Mouse (Mus musculus) neural tube, embryonic 15.5 days (tissue): ENCODE data around the gene Kpna1. TPM values are rescaled to one million over a fixed set of nuclear protein-coding genes. Genes with fewer than 3 reads are reported as not detected.
A peak's percentile ranks its signal among the peaks of the same experiment; 100 is the strongest.
"Not testable (repeated sequence)": the region's sequence is repeated elsewhere in the genome, so short reads cannot be mapped to it uniquely, and the experiment has no call there.

Experiments used
- ATAC-seq: fragments of 200-750 bp; cut with Nextera tagmentation; 2 replicates; pipeline ENCODE4 v1.8.0; 2017; ENCODE audit warnings: mild to moderate bottlenecking, moderate TSS enrichment, moderate library complexity; ENCODE audit not compliant: low FRiP score
- H3K27ac ChIP-seq: fragments of 300-500 bp; sonication (generic); replicated peaks from 2 replicates; pipeline ENCODE4 v1.5.1; 2015; ENCODE audit warnings: mild to moderate bottlenecking, inconsistent platforms
- H3K27me3 ChIP-seq: fragments of 300-500 bp; sonication (generic); replicated peaks from 2 replicates; pipeline ENCODE4 v1.6.1; 2015; ENCODE audit warnings: inconsistent platforms
- H3K36me3 ChIP-seq: fragments of 300-500 bp; sonication (generic); 2 replicates; pipeline ENCODE4 v1.6.1; 2015; ENCODE audit warnings: inconsistent platforms
- H3K4me1 ChIP-seq: fragments of 300-500 bp; sonication (generic); 2 replicates; pipeline ENCODE4 v1.6.1; 2015; ENCODE audit warnings: inconsistent platforms
- H3K4me2 ChIP-seq: fragments of 300-500 bp; sonication (generic); 2 replicates; pipeline ENCODE4 v1.6.1; 2015; ENCODE audit warnings: inconsistent platforms, mild to moderate bottlenecking, moderate library complexity
- H3K4me3 ChIP-seq: fragments of 300-500 bp; sonication (generic); replicated peaks from 2 replicates; pipeline ENCODE4 v1.5.1; 2015; ENCODE audit warnings: mild to moderate bottlenecking, inconsistent platforms
- H3K9ac ChIP-seq: fragments of 300-500 bp; sonication (generic); replicated peaks from 2 replicates; pipeline ENCODE4 v1.6.1; 2015; ENCODE audit warnings: mild to moderate bottlenecking, inconsistent platforms
- H3K9me3 ChIP-seq: fragments of 300-500 bp; sonication (generic); replicated peaks from 2 replicates; pipeline ENCODE4 v1.6.1; 2016; ENCODE audit warnings: inconsistent platforms
- WGBS: fragments of 180-500 bp; shearing (Covaris S2); methylation state at CpG from one replicate; pipeline ENCODE4 v1.1.7; 2015; ENCODE audit warnings: mixed read lengths; 5-methylcytosine and 5-hydroxymethylcytosine counted together
- polyA plus RNA-seq: library from polyadenylated mRNA; unstranded; fragments of >200 nt; fragmentation: Nextera tagmentation; extraction: Ambion mirVana; gene quantifications from 2 replicates; pipeline ENCODE4 v1.2.1, GENCODE M21; 2015

The Kpna1 gene
- polyA plus RNA-seq, 1 experiment from 2014 or later = 65.6 TPM

- Histone ChIP-seq H3K27me3 (no peaks in the 10 kb centered on the region), H3K9ac (no peak overlapping the region), H3K9me3 (no peaks in the 10 kb centered on the region), H3K36me3 (peaks cover 26% of the 10 kb centered on the region), H3K4me2 (no peak overlapping the region), H3K4me1 (no peaks in the 10 kb centered on the region), H3K4me3 (no peak overlapping the region), H3K27ac (no peak overlapping the region)
- ATAC-seq = no peak
- WGBS = 94% methylated on average over 6 of the region's 6 CpGs
These were observed 75.2 kb downstream of the Kpna1 start for GRCm38 (mm10) chr16:36053524-36054275.

- H3K27me3 ChIP-seq = no peaks in the 10 kb centered on the region
- H3K36me3 ChIP-seq = peaks cover 14% of the 10 kb centered on the region
- no peak for ATAC-seq
- H3K4me2 ChIP-seq = no peak overlapping the region
- H3K27ac ChIP-seq = no peak overlapping the region
- H3K9me3 ChIP-seq = no peaks in the 10 kb centered on the region
- H3K4me3 ChIP-seq = no peak overlapping the region
- H3K9ac ChIP-seq = no peak overlapping the region
- 96% methylated on average over 8 of the region's 8 CpGs for WGBS
- no peaks in the 10 kb centered on the region for H3K4me1 ChIP-seq
These were observed 76.4 kb downstream of the Kpna1 start for GRCm38 (mm10) chr16:36054920-36055319.

- Histone ChIP-seq H3K4me1 (no peaks in the 10 kb centered on the region), H3K27me3 (no peaks in the 10 kb centered on the region), H3K4me3 (no peak overlapping the region), H3K9me3 (no peaks in the 10 kb centered on the region), H3K27ac (no peak overlapping the region), H3K9ac (no peak overlapping the region), H3K4me2 (no peak overlapping the region), H3K36me3 (0 out of 2 replicates have a peak, but pooled peaks cover 2% of the 10 kb centered on the region)
- WGBS = 92% methylated on average over 11 of the region's 11 CpGs
- ATAC-seq = no peak
These were observed 77.9 kb downstream of the Kpna1 start for GRCm38 (mm10) chr16:36056416-36056815.

GRCm38 (mm10) chr16:36057933-36058475 is 79.5 kb downstream of the Kpna1 start:
- no peak overlapping the region for H3K4me2 ChIP-seq
- H3K9ac ChIP-seq = no peak overlapping the region
- H3K9me3 ChIP-seq = no peaks in the 10 kb centered on the region
- H3K36me3 ChIP-seq = no peaks in the 10 kb centered on the region
- no peak overlapping the region for H3K4me3 ChIP-seq
- WGBS = 87% methylated on average over 8 of the region's 8 CpGs
- ATAC-seq = no peak
- H3K27ac ChIP-seq = no peak overlapping the region
- H3K4me1 ChIP-seq = no peaks in the 10 kb centered on the region
- no peaks in the 10 kb centered on the region for H3K27me3 ChIP-seq

GRCm38 (mm10) chr16:36062534-36062933 is 84.0 kb downstream of the Kpna1 start:
- H3K4me1 ChIP-seq, H3K9me3 ChIP-seq, H3K27ac ChIP-seq, H3K4me2 ChIP-seq, H3K9ac ChIP-seq, H3K36me3 ChIP-seq, H3K4me3 ChIP-seq, H3K27me3 ChIP-seq, ATAC-seq: not testable (repeated sequence)
- WGBS = 83% methylated on average over 1 of the region's 1 CpGs

- no peak overlapping the region for H3K4me3 ChIP-seq
- WGBS = 82% methylated on average over 2 of the region's 2 CpGs
- no peaks in the 10 kb centered on the region for H3K27me3 ChIP-seq
- H3K9ac ChIP-seq = no peak overlapping the region
- H3K4me2 ChIP-seq = no peak overlapping the region
- H3K36me3 ChIP-seq = no peaks in the 10 kb centered on the region
- peaks cover 1% of the 10 kb centered on the region; the same call in 1 of the 2 replicates for H3K4me1 ChIP-seq
- H3K9me3 ChIP-seq = no peaks in the 10 kb centered on the region
- ATAC-seq = 0 out of 2 replicates have a peak, but pooled peaks have one; percentile 28
- H3K27ac ChIP-seq = no peak overlapping the region
These were observed 84.8 kb downstream of the Kpna1 start for GRCm38 (mm10) chr16:36063315-36063714.

GRCm38 (mm10) chr16:36064904-36065303 is 86.4 kb downstream of the Kpna1 start:
- no peak overlapping the region for H3K4me2 ChIP-seq
- H3K9me3 ChIP-seq = no peaks in the 10 kb centered on the region
- peaks cover 15% of the 10 kb centered on the region for H3K4me1 ChIP-seq
- no peak overlapping the region for H3K4me3 ChIP-seq
- WGBS = 88% methylated on average over 5 of the region's 5 CpGs
- H3K36me3 ChIP-seq = no peaks in the 10 kb centered on the region
- no peaks in the 10 kb centered on the region for H3K27me3 ChIP-seq
- no peak for ATAC-seq
- H3K27ac ChIP-seq = no peak overlapping the region
- no peak overlapping the region for H3K9ac ChIP-seq

- no peak for ATAC-seq
These were observed 89.1 kb downstream of the Kpna1 start for GRCm38 (mm10) chr16:36067694-36068093.

GRCm38 (mm10) chr16:36068356-36068755 is 89.8 kb downstream of the Kpna1 start:
- WGBS = 44% methylated on average over 3 of the region's 3 CpGs
- H3K27ac ChIP-seq = no peak overlapping the region

More at GRCm38 (mm10) chr16:36067694-36068093, 89.1 kb downstream of the Kpna1 start:
- Histone ChIP-seq H3K4me2 (no peak overlapping the region), H3K9ac (no peak overlapping the region), H3K4me1 (peaks cover 24% of the 10 kb centered on the region), H3K27ac (no peak overlapping the region), H3K9me3 (no peaks in the 10 kb centered on the region), H3K4me3 (no peak overlapping the region), H3K27me3 (no peaks in the 10 kb centered on the region), H3K36me3 (no peaks in the 10 kb centered on the region)
- WGBS = 73% methylated on average over 2 of the region's 2 CpGs

GRCm38 (mm10) chr16:36069819-36070575 is 91.4 kb downstream of the Kpna1 start:
- Histone ChIP-seq H3K36me3 (no peaks in the 10 kb centered on the region), H3K27ac (no peak overlapping the region), H3K9ac (no peak overlapping the region), H3K9me3 (no peaks in the 10 kb centered on the region), H3K4me1 (peaks cover 27% of the 10 kb centered on the region), H3K4me2 (peak overlapping the region; percentile 85), H3K27me3 (no peaks in the 10 kb centered on the region), H3K4me3 (peak overlapping the region; percentile 86)
- 28% methylated on average over 9 of the region's 9 CpGs for WGBS
- no peak for ATAC-seq

More at GRCm38 (mm10) chr16:36068356-36068755, 89.8 kb downstream of the Kpna1 start:
- no peaks in the 10 kb centered on the region for H3K9me3 ChIP-seq
- H3K36me3 ChIP-seq = no peaks in the 10 kb centered on the region
- ATAC-seq = no peak
- H3K27me3 ChIP-seq = no peaks in the 10 kb centered on the region
- no peak overlapping the region for H3K4me3 ChIP-seq
- H3K4me2 ChIP-seq = no peak overlapping the region
- H3K4me1 ChIP-seq = peaks cover 27% of the 10 kb centered on the region
- H3K9ac ChIP-seq = no peak overlapping the region

- H3K4me3 ChIP-seq = peak overlapping the region; percentile 86
- peak overlapping the region; percentile 100 for H3K27ac ChIP-seq
- no peaks in the 10 kb centered on the region for H3K27me3 ChIP-seq
- H3K4me1 ChIP-seq = peaks cover 27% of the 10 kb centered on the region
- H3K9ac ChIP-seq = peak overlapping the region; percentile 89
- no peaks in the 10 kb centered on the region for H3K36me3 ChIP-seq
- WGBS = under 1% methylated on average over 16 of the region's 16 CpGs
- H3K9me3 ChIP-seq = no peaks in the 10 kb centered on the region
- peak overlapping the region; percentile 85 for H3K4me2 ChIP-seq
- no peak for ATAC-seq
These were observed 92.5 kb downstream of the Kpna1 start for GRCm38 (mm10) chr16:36071071-36071449.
